Mouse (Mus musculus) lung, postnatal 36 days (tissue): ENCODE results near the gene Gabbr2.

Experiments
- DNase-seq: peaks from one replicate; pipeline ENCODE4 v3.0.0; 2022; ENCODE audit warnings: mixed read lengths

Gabbr2 gene

GRCm38 (mm10) chr4:46858899-46859298 is 132.8 kb downstream of the Gabbr2 start:
- peak; percentile 41 for DNase-seq

- DNase-seq = no peak
Measured at GRCm38 (mm10) chr4:46856145-46856544, 135.5 kb downstream of the Gabbr2 start.

DNA sequence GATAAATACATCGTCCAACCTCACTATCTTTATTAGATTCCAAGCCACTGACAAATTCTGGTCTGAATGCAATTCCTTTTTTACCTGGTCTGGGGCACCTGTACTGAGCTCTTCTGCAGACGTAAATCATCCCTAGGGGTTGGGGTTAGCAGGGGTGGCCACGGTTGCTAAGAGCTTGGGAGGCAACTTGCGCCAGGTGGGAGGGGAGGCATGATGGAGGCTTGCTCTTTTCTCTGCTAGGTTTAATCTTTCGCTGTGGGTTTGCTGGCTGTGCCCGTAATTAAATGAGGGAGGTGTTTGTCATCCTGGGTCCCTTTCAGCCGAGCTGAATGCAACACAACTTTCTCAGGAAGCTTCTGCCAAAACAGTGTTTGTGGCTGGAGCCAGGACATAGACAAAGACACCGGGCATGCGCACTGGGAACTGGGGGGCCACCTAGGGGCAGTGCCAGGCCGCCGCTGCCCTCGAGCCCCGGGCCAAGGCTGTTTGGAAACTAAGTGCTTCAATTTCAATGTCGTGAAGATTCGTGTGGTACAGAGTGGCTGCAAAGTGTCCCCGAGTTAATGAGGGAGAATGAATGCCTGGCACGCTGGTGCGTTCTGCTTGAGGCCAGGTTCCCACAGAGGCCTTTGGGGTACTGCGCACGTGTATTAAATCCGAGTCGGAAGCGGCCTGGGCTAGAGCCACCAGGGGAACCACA is 136.8 kb downstream of the Gabbr2 start:
- peak; percentile 12 for DNase-seq

DNA sequence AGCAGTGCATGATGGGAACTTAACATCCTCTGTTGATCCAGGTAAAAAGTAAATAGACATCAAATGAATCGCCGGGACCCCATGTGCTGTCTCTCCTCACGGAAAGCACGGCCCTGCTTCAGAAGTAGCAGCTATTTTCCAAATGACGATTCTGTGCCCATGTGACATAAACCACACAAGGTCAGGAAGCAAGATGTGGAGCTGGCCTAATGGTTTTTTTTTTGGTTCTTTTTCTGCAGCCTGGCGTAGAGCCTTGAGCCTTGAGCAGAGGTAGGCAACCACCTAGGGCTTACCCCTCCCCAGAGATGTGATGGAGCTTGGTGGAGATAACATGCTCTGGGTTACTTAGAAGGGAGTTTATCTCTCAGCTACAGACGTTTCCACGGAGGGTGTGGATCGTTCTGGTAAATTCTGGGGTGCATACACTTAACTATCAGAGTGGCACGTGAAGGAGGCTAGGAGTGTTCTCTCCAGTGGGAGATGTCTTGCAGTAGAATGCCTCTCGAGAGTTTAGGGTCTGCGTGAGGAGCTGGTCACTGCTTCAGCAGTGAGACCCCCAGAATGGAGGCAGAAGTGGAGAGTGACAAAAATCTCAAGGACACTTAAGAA is 137.7 kb downstream of the Gabbr2 start:
- DNase-seq = no peak

GRCm38 (mm10) chr4:46847745-46848144 is 143.9 kb downstream of the Gabbr2 start:
- no peak for DNase-seq

- no peak for DNase-seq
Measured at GRCm38 (mm10) chr4:46846396-46846795, 145.3 kb downstream of the Gabbr2 start.

DNA sequence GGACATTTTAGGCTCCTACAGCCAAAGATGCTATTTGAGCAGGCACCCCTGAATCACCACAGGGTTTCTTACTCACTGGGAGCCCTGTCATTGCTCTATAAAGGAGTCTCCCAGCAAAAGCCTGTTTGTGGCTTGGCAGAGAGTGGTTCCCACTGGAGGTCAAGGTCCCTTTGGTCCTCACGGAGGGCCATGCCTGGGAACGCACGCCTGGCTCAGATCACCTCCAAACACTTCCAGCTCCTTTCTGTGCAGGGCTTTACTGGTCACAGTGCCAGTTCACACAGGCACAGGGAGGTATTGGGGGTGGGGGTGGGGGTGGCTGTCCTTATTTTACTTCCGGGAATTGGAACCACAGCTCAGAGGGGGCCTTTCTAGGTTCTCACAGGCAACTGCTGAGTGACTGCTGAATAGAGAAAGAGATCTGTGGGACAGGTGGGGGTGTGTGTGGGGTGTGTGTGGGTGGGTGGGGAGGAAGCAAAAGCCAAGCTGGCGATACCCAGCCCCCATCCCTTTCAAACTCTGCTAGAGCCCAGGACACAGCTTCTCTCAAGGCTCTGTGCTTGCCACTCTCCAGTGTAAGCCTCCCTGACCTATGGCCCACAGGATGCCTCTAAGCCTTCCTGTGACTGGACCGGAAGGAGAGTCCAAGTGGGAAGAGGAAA is 146.6 kb downstream of the Gabbr2 start:
- no peak for DNase-seq

DNA sequence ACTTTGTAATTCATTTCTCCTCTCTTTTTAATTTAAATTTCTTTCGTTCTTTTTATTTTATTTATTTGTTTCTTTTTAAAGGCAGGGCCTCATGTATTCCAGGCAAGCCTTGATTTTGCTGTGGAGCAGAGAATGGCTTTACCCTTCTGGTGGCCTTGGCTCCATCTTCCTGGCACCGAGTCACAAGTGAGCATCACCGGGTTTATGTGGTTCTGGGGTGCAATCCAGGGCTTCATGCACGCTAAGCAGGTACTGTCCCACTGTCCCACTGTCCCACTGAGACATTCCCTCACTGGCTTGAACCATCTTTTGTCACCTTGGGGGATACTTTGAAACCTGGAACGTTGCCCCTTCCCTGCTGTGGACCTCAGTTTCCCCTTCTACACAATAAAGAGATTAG is 147.1 kb downstream of the Gabbr2 start:
- DNase-seq = no peak

DNA sequence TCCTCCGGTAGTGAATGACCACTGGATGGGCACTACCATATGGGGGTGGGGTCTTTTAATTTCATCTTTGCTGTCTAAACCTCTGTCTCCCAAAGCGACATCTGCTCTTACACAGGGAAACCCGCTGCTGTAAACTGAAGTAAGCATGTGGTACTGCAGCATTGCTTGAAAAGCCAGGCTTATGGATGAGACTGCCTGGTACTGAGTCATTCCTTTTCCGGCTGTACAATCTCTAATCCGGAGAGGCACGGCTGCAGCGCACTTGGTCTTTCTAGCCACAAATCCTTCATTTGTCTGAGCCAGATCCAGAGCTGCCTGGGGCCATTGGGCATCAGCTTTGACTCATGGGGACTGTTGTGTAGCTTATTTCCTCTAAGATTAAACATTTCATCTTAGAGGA is 149.1 kb downstream of the Gabbr2 start:
- no peak for DNase-seq

DNA sequence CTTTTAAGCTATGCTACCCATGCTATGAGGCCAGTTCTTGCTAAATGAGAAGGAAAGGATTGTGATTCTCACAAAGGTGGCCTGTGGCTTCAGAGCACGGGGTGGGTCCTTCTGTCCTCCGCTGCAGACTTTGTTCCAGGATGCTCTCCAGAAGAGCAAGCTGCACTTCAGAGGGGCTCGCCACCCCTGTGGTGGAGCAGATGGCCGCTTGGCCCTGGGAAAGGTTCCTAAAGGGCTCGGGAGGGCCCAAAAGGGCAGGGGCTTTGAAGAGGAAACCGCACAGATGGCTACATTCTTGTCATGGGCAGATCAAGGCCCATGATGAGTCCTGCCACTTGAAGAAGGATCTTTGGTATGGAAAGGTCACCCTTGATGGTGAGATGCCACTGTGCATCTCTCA is 151.5 kb downstream of the Gabbr2 start:
- DNase-seq = no peak

DNA sequence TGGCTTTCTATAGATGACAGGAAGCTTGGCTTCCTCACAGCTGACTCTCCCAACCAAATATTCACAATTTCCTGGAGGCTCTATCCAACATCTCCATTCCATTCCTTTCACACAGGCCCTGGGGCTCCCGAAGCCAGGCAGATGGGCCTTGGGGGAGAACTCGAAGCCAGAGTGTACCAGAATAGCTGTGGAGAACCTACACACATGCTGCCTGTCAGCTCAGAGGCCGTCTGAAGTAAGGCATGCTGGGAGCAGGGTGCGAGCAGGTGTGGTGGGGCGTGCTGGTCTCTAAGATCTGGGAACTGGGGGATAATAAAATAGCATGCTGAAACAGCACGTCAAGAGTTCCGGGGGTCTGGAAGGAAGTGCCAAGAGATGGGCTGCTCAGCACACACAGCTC is 154.3 kb downstream of the Gabbr2 start:
- DNase-seq = no peak

DNA sequence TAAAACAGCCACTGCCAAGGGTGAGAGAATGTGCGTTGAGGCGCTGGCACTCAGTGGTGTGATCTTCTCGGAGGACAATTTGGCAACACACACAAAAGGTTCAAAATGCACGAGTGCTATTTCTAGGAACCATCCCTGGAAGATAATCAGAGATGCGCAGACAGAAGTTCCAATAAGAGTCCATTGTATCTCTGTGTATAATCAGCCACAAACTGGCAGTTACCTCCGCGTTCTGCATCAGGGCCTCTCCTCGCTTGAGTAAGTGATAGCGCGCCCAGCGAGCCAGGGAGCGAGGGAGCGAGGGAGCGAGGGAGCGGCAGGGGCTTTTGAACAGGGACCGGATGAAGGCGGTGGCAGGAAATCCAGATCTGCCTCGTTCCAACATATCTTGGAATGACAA is 155.6 kb downstream of the Gabbr2 start:
- DNase-seq = no peak

- no peak for DNase-seq
Measured at GRCm38 (mm10) chr4:46835064-46835463, 156.6 kb downstream of the Gabbr2 start.

DNA sequence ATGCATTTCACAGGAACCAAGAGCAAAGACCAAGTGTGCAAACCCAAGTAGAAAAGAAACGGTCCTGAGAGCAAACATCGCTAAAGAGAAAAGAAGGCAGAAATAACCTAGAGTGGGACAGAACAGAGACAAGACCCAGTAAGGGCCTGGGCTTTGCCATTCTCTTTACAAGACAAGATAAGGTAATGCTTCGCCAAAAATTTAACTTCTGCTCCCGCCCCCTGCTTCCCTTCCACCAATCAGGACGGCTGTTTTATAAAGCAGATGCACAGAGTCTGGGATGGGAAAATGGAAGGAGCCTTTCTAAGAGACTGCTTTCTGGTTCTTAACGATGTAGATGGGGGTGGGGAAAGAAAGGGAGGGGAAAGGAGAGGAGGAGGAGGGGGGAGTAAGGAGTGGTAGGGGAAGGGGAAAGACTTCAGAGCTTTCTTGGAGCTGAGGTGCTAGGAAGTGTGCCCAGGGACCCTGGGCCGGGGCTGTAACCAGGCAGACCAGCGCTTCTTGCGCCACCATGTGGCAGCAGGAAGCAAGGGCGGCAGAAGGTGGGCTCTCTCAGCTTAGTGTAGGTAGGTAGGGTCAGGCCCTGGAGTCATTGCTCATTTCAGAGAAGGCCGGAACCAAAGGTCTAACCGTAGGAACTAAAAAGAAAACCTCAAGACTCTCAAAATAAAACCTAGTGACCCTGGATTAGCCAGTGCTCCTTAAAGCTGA is 158.7 kb downstream of the Gabbr2 start:
- no peak for DNase-seq

- no peak for DNase-seq
Measured at GRCm38 (mm10) chr4:46829656-46830055, 162.0 kb downstream of the Gabbr2 start.

DNA sequence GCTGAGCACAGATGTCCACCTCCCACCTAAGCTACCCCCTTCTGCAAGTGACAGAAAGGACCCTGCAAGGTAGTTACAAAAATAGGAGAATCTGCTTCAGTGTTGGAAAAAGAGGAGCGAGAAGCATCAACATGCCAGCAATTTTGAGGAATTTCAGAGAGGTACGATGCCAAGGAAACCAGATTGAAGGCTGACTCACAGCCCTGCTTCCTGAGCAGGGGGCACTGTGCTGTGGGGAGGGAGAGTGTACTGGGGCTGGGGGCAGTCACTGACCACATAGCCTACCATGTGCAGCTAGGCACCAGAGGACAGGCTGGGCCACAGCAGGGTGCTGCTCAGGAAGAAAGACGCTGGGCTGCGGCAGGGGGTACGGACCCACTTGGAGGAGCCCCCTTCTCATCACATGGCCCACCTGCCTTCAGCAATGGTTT is 163.5 kb downstream of the Gabbr2 start:
- DNase-seq = no peak

DNA sequence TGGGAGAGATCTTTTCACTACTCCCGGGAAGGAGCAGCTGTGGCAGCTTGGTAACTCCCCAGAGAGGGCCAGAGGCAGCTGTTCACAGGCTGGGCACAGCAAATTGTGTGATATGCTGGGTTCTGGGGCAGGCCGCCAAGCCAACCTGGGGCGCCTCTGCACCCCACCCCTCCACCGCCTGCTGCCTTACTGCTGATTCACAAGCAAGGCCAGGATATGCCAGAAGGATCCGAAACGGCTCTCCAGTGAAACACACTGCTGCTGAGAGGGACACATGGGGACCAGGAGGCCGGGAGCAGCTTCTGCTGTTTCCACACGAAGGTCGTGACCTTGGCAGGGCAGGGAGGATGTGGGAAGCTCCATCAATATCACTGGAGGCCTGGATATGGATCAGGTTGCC is 164.2 kb downstream of the Gabbr2 start:
- no peak for DNase-seq

DNA sequence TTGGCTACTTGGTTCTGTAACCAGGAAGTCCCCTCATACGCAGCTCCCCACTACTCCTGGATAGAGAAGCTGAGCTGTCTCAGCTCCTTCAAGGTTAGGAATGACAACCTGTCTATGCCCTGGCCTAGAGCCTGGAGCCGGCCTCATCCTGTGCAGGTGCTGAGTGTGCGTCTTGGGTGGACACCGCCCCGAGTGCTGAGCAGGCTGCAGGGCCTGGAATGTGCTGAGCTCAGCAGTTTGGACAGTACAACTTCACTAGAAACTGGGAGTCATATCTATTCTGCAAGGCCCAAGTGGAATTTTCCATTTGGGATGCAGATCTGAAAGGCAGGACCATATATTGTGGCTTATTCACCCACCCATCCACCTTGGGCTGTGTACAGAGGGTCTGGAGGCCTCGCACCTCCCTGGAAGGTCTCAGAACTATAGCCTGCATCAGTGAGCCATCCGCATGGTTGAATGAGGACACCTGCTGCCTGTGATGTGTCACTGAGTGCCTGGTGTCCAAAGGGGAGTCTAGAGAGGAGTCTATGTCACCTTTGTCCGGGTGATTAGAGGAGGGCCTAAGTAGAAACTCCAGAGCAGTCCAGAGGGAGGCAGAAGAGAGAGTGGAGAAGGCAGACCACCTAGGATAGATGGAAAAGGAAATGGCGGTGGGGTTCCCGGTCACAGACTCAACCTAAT is 165.7 kb downstream of the Gabbr2 start:
- no peak for DNase-seq

DNA sequence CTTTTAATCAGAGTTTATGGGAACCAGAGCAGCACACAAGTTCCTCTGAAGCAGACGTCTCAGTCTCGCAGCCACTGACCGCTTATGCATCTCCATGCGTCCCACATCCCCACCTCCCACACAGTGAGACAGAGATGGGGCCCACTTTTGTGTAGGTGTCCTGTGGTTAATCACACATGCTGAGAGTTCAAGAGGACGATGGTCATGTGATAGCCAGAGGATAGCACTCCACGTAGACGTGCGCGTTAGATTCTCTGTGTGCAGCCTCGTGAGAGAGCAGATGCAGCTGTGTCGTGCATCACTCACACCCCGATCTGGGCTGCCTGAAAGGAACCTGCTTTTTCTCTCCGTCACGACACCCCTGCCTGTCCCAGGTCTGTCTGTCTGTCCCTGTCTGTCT is 167.9 kb downstream of the Gabbr2 start:
- DNase-seq = no peak

- no peak for DNase-seq
Measured at GRCm38 (mm10) chr4:46821709-46822108, 170.0 kb downstream of the Gabbr2 start.

GRCm38 (mm10) chr4:46814954-46815353 is 176.7 kb downstream of the Gabbr2 start:
- DNase-seq = no peak

- no peak for DNase-seq
Measured at GRCm38 (mm10) chr4:46814236-46814635, 177.4 kb downstream of the Gabbr2 start.

- DNase-seq = no peak
Measured at GRCm38 (mm10) chr4:46811165-46811564, 180.5 kb downstream of the Gabbr2 start.
